Mouse (Mus musculus): Measurements from ENCODE around the gene Rpap3.

DNA sequence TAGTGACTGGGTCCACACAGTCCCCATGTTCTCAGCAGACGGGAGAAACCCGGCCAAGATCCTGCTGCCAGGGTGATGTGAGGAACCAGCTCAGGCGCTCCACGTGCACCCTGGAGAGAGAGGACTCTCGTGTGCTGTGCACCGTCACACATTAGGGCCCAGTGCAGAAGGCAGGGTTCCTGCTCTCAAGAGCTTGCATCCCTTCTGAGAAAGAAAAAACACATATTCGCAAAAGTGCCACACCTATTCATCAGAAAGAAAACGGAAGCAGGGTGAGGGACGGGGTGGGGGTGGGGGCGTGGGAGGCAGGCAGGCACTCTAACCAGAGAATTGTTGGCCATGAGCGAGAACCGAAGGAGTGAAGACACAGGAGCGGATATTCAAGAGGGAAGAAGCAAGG, 29.7 kb downstream of the Rpap3 start:
- TF ChIP-seq POLR2A (IDR thresholded peaks at IDR 0.05; ENCODE audit: insufficient read depth, low read depth, low read length): no peak
- no peak for TF ChIP-seq CTCF (IDR thresholded peaks at IDR 0.05; ENCODE audit: insufficient read depth, low read depth, low read length)

All from olfactory bulb, adult 2 months (tissue).